Mouse (Mus musculus) lung, postnatal 0 days (tissue): ENCODE results near the gene Ehd1.

Source experiments
- CTCF ChIP-seq: IDR thresholded peaks from 2 replicates; pipeline ENCODE4 v1.5.1; 2016; ENCODE audit warnings: antibody characterized with exemption, mild to moderate bottlenecking
- EP300 ChIP-seq: IDR thresholded peaks from 2 replicates; pipeline ENCODE4 v1.6.1; 2016; ENCODE audit warnings: antibody characterized with exemption, mild to moderate bottlenecking, control low read depth

GRCm38 (mm10) chr19:6348717-6349116 is 72.2 kb downstream of the Ehd1 start:
- TF ChIP-seq CTCF (no peak), EP300 (no peak)
